Mouse (Mus musculus) midbrain, embryonic 13.5 days (tissue): ENCODE data around the gene Brpf3. TPM values are rescaled to one million over a fixed set of nuclear protein-coding genes. Genes with fewer than 3 reads are reported as not detected.
A peak's percentile ranks its signal among the peaks of the same experiment; 100 is the strongest.

Experiments
- ATAC-seq: fragments of 200-750 bp; cut with Nextera tagmentation; 2 replicates; pipeline ENCODE4 v1.8.0; 2017; ENCODE audit warnings: mild to moderate bottlenecking, moderate TSS enrichment, moderate library complexity
- H3K27ac ChIP-seq: fragments of 300-500 bp; sonication (generic); 2 replicates; pipeline ENCODE4 v1.5.1; 2015; ENCODE audit warnings: inconsistent platforms, mild to moderate bottlenecking, moderate library complexity
- H3K27me3 ChIP-seq: fragments of 300-500 bp; sonication (generic); 2 replicates; pipeline ENCODE4 v1.6.1; 2015; ENCODE audit warnings: mild to moderate bottlenecking, inconsistent platforms
- H3K36me3 ChIP-seq: fragments of 300-500 bp; sonication (generic); 2 replicates; pipeline ENCODE4 v1.6.1; 2015; ENCODE audit warnings: mild to moderate bottlenecking, inconsistent platforms
- H3K4me1 ChIP-seq: fragments of 300-500 bp; sonication (generic); replicated peaks from 2 replicates; pipeline ENCODE4 v1.6.1; 2015; ENCODE audit warnings: inconsistent platforms
- H3K4me2 ChIP-seq: fragments of 300-500 bp; sonication (generic); replicated peaks from 2 replicates; pipeline ENCODE4 v1.6.1; 2015; ENCODE audit warnings: moderate library complexity, mild to moderate bottlenecking, inconsistent platforms
- H3K4me3 ChIP-seq: fragments of 300-500 bp; sonication (generic); replicated peaks from 2 replicates; pipeline ENCODE4 v1.5.1; 2015; ENCODE audit warnings: mild to moderate bottlenecking, inconsistent platforms
- H3K9ac ChIP-seq: fragments of 300-500 bp; sonication (generic); replicated peaks from 2 replicates; pipeline ENCODE4 v1.6.1; 2015; ENCODE audit warnings: mild to moderate bottlenecking, inconsistent platforms
- H3K9me3 ChIP-seq: fragments of 300-500 bp; sonication (generic); 2 replicates; pipeline ENCODE4 v1.6.1; 2016; ENCODE audit warnings: mild to moderate bottlenecking, inconsistent platforms
- WGBS: fragments of 180-500 bp; shearing (Covaris S2); methylation state at CpG from one replicate; pipeline ENCODE4 v1.1.7; 2015; 5-methylcytosine and 5-hydroxymethylcytosine counted together
- polyA plus RNA-seq: library from polyadenylated mRNA; unstranded; fragments of >200 nt; fragmentation: Nextera tagmentation; extraction: Ambion mirVana; gene quantifications from 2 replicates; pipeline ENCODE4 v1.2.1, GENCODE M21; 2015

The Brpf3 gene
- polyA plus RNA-seq, 1 experiment from 2014 or later: 11.0 TPM

- Histone ChIP-seq H3K9me3 (no peaks in the 10 kb centered on the region), H3K9ac (no peak overlapping the region), H3K36me3 (no peaks in the 10 kb centered on the region), H3K27ac (no peak overlapping the region), H3K4me3 (no peak overlapping the region), H3K4me1 (peaks cover 24% of the 10 kb centered on the region), H3K27me3 (no peaks in the 10 kb centered on the region), H3K4me2 (no peak overlapping the region)
- no peak for ATAC-seq
- WGBS: 93% methylated on average over 4 of the region's 4 CpGs
These were observed 66.5 kb downstream of the Brpf3 start for GRCm38 (mm10) chr17:28867381-28867780.

DNA sequence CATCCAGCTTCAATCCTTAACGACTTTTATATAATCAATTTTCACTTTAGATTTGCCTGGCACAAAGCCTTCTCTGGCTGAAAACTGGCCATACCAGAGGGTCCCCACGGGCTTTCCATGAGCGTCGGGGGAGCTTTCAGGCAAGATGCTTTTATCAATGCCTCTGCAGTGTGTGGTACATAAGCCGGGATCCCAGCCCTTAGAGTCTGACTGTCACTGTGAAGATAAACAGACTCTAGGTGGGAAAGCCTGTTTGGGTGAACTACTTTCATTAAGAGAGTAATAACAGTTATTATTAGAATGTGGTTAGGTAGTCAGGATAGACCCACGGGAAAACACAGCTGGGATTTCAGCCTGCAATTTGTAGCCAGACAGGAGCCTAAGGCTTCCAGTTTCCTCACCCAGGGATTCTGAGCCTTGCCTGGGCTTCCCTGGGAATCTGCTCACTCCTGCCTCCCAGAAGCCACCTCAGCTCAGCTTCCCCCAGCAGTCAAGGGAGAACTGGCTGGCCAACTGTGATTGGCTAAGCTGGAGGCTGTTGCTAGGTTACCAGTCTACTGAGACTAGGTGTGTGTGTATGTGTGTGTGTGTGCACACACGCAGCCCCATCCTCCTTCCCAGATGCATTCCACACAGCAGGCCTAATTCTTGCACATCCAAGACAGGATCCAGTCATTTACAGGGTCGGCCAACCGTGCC, 68.7 kb downstream of the Brpf3 start:
- 52% methylated on average over 9 of the region's 9 CpGs for WGBS
- Histone ChIP-seq H3K36me3 (no peaks in the 10 kb centered on the region), H3K9ac (no peak overlapping the region), H3K27me3 (no peaks in the 10 kb centered on the region), H3K4me3 (no peak overlapping the region), H3K4me1 (peaks cover 24% of the 10 kb centered on the region), H3K27ac (peak overlapping the region; percentile 89), H3K9me3 (no peaks in the 10 kb centered on the region), H3K4me2 (0 out of 2 replicates have a peak overlapping the region, but pooled peaks have one; percentile 7)
- peak; percentile 97 for ATAC-seq

GRCm38 (mm10) chr17:28870435-28870834, 69.5 kb downstream of the Brpf3 start:
- Histone ChIP-seq H3K27me3 (no peaks in the 10 kb centered on the region), H3K9ac (no peak overlapping the region), H3K27ac (peak overlapping the region; percentile 89), H3K36me3 (no peaks in the 10 kb centered on the region), H3K4me2 (no peak overlapping the region), H3K9me3 (no peaks in the 10 kb centered on the region), H3K4me1 (peaks cover 28% of the 10 kb centered on the region), H3K4me3 (no peak overlapping the region)
- 68% methylated on average over 5 of the region's 5 CpGs for WGBS
- ATAC-seq: no peak

DNA sequence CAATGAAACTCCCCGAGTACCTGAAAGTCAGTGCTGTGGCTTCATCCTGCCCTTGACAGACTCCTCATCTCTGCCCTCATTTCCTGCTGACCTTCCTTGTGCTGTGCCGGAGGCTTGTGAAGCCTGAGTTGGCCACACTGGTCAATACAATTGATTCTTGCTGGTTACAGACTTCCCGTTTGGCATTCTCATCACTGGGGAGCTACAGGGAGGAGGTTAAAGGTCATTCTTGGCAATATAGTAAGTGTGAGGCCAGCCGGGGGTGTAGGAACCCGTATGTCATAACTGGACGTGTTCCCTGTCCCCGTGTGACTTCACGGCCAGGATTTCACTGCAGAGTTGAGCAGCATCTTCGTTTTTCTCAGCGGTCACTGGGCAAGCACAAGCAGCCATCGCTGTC, 70.9 kb downstream of the Brpf3 start:
- ATAC-seq: no peak
- 80% methylated on average over 11 of the region's 11 CpGs for WGBS
- Histone ChIP-seq H3K9ac (no peak overlapping the region), H3K36me3 (no peaks in the 10 kb centered on the region), H3K27me3 (peaks cover 4% of the 10 kb centered on the region; the same call in 1 of the 2 replicates), H3K4me2 (no peak overlapping the region), H3K4me1 (peaks cover 35% of the 10 kb centered on the region), H3K4me3 (no peak overlapping the region), H3K9me3 (no peaks in the 10 kb centered on the region), H3K27ac (no peak overlapping the region)

DNA sequence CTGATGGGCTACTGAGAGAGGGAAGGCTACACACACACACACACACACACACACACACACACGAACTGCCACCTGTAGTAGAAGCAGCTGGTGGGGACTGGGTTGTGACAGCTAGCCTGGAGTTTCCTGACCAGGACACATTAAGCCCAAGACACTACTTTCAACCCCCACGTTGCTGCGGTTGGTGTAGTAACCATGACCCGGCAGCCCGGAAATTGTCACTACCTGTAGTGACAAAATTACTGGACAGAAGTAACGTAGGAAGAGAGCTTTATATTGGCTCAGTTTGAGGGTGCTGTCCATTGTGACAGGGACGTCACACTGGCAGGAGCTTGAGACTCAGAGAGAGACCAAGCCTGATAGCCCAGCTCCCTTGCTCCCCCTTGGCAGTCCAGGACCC, 71.4 kb downstream of the Brpf3 start:
- Histone ChIP-seq H3K36me3 (no peaks in the 10 kb centered on the region), H3K4me3 (no peak overlapping the region), H3K27me3 (peaks cover 4% of the 10 kb centered on the region; the same call in 1 of the 2 replicates), H3K27ac (no peak overlapping the region), H3K9me3 (no peaks in the 10 kb centered on the region), H3K4me1 (peaks cover 38% of the 10 kb centered on the region), H3K4me2 (no peak overlapping the region), H3K9ac (no peak overlapping the region)
- 83% methylated on average over 7 of the region's 7 CpGs for WGBS
- no peak for ATAC-seq

- Histone ChIP-seq H3K36me3 (no peaks in the 10 kb centered on the region), H3K4me3 (no peak overlapping the region), H3K27me3 (peaks cover 4% of the 10 kb centered on the region; the same call in 1 of the 2 replicates), H3K4me2 (no peak overlapping the region), H3K4me1 (peaks cover 30% of the 10 kb centered on the region), H3K9ac (no peak overlapping the region), H3K9me3 (no peaks in the 10 kb centered on the region), H3K27ac (no peak overlapping the region)
- ATAC-seq: no peak
- WGBS: 88% methylated on average over 4 of the region's 4 CpGs
These were observed 73.3 kb downstream of the Brpf3 start for GRCm38 (mm10) chr17:28874216-28874615.

DNA sequence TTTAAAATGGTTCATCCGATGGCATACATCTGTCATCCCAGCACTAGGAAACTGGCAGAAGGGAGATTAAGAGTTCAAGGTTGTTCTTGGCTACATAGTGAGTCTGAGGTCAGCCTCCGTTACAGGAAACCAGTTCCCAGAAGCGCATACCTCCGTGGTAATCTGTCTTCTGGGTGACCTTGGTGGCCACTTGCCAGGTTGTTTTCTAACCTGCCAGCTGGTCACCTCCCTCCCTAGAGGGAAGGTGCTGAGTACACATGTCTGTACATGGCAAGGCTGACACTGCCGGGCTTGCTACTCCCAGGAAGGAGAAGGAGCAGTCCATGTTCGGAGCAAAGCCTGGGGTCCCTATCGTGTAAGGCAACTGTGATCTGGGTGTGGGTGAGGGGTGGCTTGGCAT, 73.9 kb downstream of the Brpf3 start:
- no peak overlapping the region for H3K9ac ChIP-seq
- no peaks in the 10 kb centered on the region for H3K9me3 ChIP-seq
- H3K27me3 ChIP-seq: peaks cover 4% of the 10 kb centered on the region; the same call in 1 of the 2 replicates
- 74% methylated on average over 7 of the region's 7 CpGs for WGBS
- no peak overlapping the region for H3K4me3 ChIP-seq
- H3K4me1 ChIP-seq: peaks cover 24% of the 10 kb centered on the region
- H3K4me2 ChIP-seq: no peak overlapping the region
- no peaks in the 10 kb centered on the region for H3K36me3 ChIP-seq
- H3K27ac ChIP-seq: no peak overlapping the region
- no peak for ATAC-seq

DNA sequence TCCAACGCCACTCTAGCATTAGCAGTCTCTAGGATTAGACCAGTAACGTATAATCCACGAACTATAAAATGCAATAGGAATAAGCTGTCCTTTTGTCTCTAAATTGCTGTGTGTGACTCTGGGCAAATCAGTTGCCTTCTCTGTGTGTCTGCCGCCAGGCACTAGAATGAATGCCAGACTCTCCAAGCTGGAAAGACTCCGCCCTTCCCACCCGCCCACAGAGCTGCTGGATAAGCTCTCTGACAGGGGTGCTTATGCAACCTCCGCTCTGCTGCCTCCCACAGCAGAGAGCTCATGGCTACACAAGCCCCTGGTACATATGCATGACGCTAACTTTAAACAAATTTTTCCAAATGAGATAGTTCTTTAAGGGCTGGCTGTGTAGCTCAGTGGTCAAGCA, 74.4 kb downstream of the Brpf3 start:
- no peak overlapping the region for H3K9ac ChIP-seq
- no peaks in the 10 kb centered on the region for H3K9me3 ChIP-seq
- WGBS: 40% methylated on average over 8 of the region's 8 CpGs
- H3K27me3 ChIP-seq: peaks cover 4% of the 10 kb centered on the region; the same call in 1 of the 2 replicates
- no peak overlapping the region for H3K27ac ChIP-seq
- no peak overlapping the region for H3K4me3 ChIP-seq
- no peak for ATAC-seq
- peaks cover 23% of the 10 kb centered on the region for H3K4me1 ChIP-seq
- no peaks in the 10 kb centered on the region for H3K36me3 ChIP-seq
- no peak overlapping the region for H3K4me2 ChIP-seq

DNA sequence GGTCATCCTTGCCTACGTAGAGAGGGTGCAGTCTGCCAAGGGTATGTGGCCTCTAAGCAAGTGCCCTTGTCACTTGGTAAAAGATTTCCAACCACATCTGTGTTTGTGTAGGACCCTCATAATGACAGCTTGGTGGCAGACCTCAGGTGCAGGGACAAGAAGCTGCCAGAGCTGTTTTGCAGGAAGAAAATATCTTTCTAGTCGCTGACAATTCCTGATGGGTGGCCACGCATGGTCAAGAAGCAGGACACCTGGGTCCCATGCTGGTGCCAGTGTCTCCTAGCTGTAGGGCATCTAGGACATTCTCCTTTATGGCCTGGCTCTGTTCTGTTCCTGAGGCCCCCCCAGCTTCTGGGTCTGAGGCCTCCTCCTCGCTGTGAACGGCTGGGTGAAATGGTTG, 75.4 kb downstream of the Brpf3 start:
- Histone ChIP-seq H3K36me3 (no peaks in the 10 kb centered on the region), H3K9ac (no peak overlapping the region), H3K27me3 (peaks cover 14% of the 10 kb centered on the region; the same call in 1 of the 2 replicates), H3K4me3 (no peak overlapping the region), H3K27ac (no peak overlapping the region), H3K4me2 (peak overlapping the region; percentile 11; the same call in 1 of the 2 replicates), H3K4me1 (peaks cover 17% of the 10 kb centered on the region; the same call in 1 of the 2 replicates), H3K9me3 (no peaks in the 10 kb centered on the region)
- 66% methylated on average over 5 of the region's 5 CpGs for WGBS
- no peak for ATAC-seq

- Histone ChIP-seq H3K4me2 (peak overlapping the region; percentile 11; the same call in 1 of the 2 replicates), H3K36me3 (no peaks in the 10 kb centered on the region), H3K27me3 (peaks cover 16% of the 10 kb centered on the region; the same call in 1 of the 2 replicates), H3K4me1 (peaks cover 17% of the 10 kb centered on the region; the same call in 1 of the 2 replicates), H3K4me3 (no peak overlapping the region), H3K27ac (no peak overlapping the region), H3K9me3 (no peaks in the 10 kb centered on the region), H3K9ac (no peak overlapping the region)
- 13% methylated on average over 19 of the region's 19 CpGs for WGBS
- ATAC-seq: no peak
These were observed 75.9 kb downstream of the Brpf3 start for GRCm38 (mm10) chr17:28876821-28877220.

- peaks cover 16% of the 10 kb centered on the region; the same call in 1 of the 2 replicates for H3K27me3 ChIP-seq
- 5% methylated on average over 18 of the region's 18 CpGs for WGBS
- peaks cover 16% of the 10 kb centered on the region; the same call in 1 of the 2 replicates for H3K4me1 ChIP-seq
- H3K27ac ChIP-seq: no peak overlapping the region
- no peaks in the 10 kb centered on the region for H3K9me3 ChIP-seq
- ATAC-seq: peak; percentile 32
- no peak overlapping the region for H3K4me3 ChIP-seq
- no peak overlapping the region for H3K9ac ChIP-seq
- peak overlapping the region; percentile 28 for H3K4me2 ChIP-seq
- H3K36me3 ChIP-seq: no peaks in the 10 kb centered on the region
These were observed 79.1 kb downstream of the Brpf3 start for GRCm38 (mm10) chr17:28879931-28880391.

DNA sequence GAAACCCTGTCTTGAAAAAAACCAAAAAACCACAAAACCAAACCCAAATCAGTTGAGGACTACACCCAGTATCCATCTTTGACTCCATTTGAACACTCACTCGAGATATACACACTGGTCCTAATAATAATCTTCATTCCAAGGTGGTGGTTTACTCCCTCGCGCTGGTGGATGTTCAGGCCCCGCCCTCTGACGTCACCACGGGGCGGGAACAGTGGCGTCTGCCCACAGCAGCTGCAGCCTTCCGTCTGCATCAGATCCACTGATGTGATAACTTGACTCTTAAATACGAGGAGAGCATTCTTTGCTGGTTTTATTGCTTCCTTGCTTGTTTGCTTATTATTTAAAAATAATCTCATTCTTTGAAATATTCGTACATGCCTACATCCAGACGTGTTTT, 81.4 kb downstream of the Brpf3 start:
- Histone ChIP-seq H3K4me1 (peaks cover 3% of the 10 kb centered on the region; the same call in 1 of the 2 replicates), H3K36me3 (no peaks in the 10 kb centered on the region), H3K27ac (no peak overlapping the region), H3K27me3 (peaks cover 12% of the 10 kb centered on the region; the same call in 1 of the 2 replicates), H3K4me2 (peak overlapping the region; percentile 29), H3K9me3 (no peaks in the 10 kb centered on the region), H3K9ac (no peak overlapping the region), H3K4me3 (peak overlapping the region; percentile 9; the same call in 1 of the 2 replicates)
- WGBS: 5% methylated on average over 12 of the region's 12 CpGs
- peak; percentile 38; the same call in 1 of the 2 replicates for ATAC-seq
